Comparison of ENCODE assay signal across 8 mouse cellular contexts in genomic region chr3:88949786-88950575, GRCm38 (mm10). TPM values are rescaled to one million over a fixed set of nuclear protein-coding genes. Genes with fewer than 3 reads are reported as not detected.
DNase-seq lines count a peak whose midpoint lies in the region; ATAC-seq lines count a peak whose summit lies in the region.

No protein-coding gene starts in this region.

- H3K4me1 ChIP-seq in hindbrain, embryonic 14.5 days (replicated peaks; ENCODE audit: control insufficient read depth, insufficient read depth, low read length) = peaks cover 32% of the 10 kb centered on the region

- H3K27me3 ChIP-seq in hindbrain, embryonic 14.5 days (ENCODE audit: control insufficient read depth, insufficient read depth, low read length) = no peaks in the 10 kb centered on the region

- H3K9ac ChIP-seq in hindbrain, embryonic 14.5 days = peak overlapping the region; percentile 94

- no peaks in the 10 kb centered on the region for H3K36me3 ChIP-seq in hindbrain, embryonic 14.5 days (replicated peaks; ENCODE audit: control insufficient read depth, insufficient read depth)

- H3K4me3 ChIP-seq in hindbrain, embryonic 14.5 days (replicated peaks; ENCODE audit: low read length) = peak overlapping the region; percentile 69

- peak overlapping the region; percentile 78 for H3K4me2 ChIP-seq in hindbrain, embryonic 14.5 days (replicated peaks)

- no peaks in the 10 kb centered on the region for H3K9me3 ChIP-seq in hindbrain, embryonic 14.5 days (ENCODE audit: control insufficient read depth, low read length)

- DNase-seq in T-cell, adult 2 months (ENCODE audit: low spot score) = peak; percentile 83
- DNase-seq in cerebellum, postnatal 14 days = peak; percentile 93 to 94
- DNase-seq in frontal cortex, postnatal 25 days (ENCODE audit: low spot score in 2 of 2) = peak; percentile 59 to 63
- peak; percentile 85 for DNase-seq in hindbrain, embryonic 14.5 days (ENCODE audit: low spot score)
- DNase-seq in left cerebral cortex, adult 11 months (ENCODE audit: low spot score) = peak; percentile 73
- peak; percentile 94 for DNase-seq in lung, postnatal 36 days
- peak; percentile 87 for DNase-seq in retina, embryonic 14.5 days (ENCODE audit: low spot score)
- peak; percentile 92 to 94 for DNase-seq in thymus, postnatal 36 days

- peak; percentile 92 for ATAC-seq in hindbrain, embryonic 14.5 days (ENCODE audit: low FRiP score)

- WGBS in hindbrain, embryonic 14.5 days = under 1% methylated on average over 69 of the region's 92 CpGs

- H3K27ac ChIP-seq in hindbrain, embryonic 14.5 days = peak overlapping the region; percentile 99

RNA-seq across cellular contexts. Expression of gene Ash1l, which starts 0.4 kb away (rescaled TPM):
- 20.0 and 21.4 TPM in 2 replicates for polyA plus RNA-seq in hindbrain, embryonic 14.5 days (2014; fragmentation: Nextera tagmentation; extraction: Ambion mirVana)

RNA-seq across cellular contexts. Expression of gene Dap3, which starts 1.0 kb away (rescaled TPM):
- 120 and 125 TPM in 2 replicates for polyA plus RNA-seq in hindbrain, embryonic 14.5 days (2014; fragmentation: Nextera tagmentation; extraction: Ambion mirVana)

RNA-seq across cellular contexts. Expression of gene Msto1, which starts 36.2 kb away (rescaled TPM):
- 49.4 and 50.1 TPM in 2 replicates for polyA plus RNA-seq in hindbrain, embryonic 14.5 days (2014; fragmentation: Nextera tagmentation; extraction: Ambion mirVana)

Comparison
In these comparisons a context has a peak if more than half of its experiments do, and no peak if none do; other contexts are left out.
1. Peak in every context shown above with its lines: DNase-seq, ATAC-seq, H3K4me3 ChIP-seq and H3K27ac ChIP-seq.